Mouse (Mus musculus) lung, adult 2 months (tissue): ENCODE results near the gene Faap24.

ENCODE experiments used
- CTCF ChIP-seq: fragments of 200-500 bp; IDR thresholded peaks from 2 replicates; pipeline ENCODE4 v1.5.1; 2011; ENCODE audit warnings: mild to moderate bottlenecking, low read length, control low read depth; ENCODE audit not compliant: insufficient read depth
- POLR2A ChIP-seq: fragments of 200-500 bp; IDR thresholded peaks from 2 replicates; pipeline ENCODE4 v1.6.1; 2011; ENCODE audit warnings: low read depth, mild to moderate bottlenecking, control low read depth, low read length, borderline replicate concordance; ENCODE audit errors: extremely low read depth

GRCm38 (mm10) chr7:35428146-35428545, 31.5 kb upstream of the Faap24 start:
- TF ChIP-seq CTCF (no peak), POLR2A (no peak)
